Mouse (Mus musculus): ENCODE data around the gene Tepp.

Tepp gene

DNA sequence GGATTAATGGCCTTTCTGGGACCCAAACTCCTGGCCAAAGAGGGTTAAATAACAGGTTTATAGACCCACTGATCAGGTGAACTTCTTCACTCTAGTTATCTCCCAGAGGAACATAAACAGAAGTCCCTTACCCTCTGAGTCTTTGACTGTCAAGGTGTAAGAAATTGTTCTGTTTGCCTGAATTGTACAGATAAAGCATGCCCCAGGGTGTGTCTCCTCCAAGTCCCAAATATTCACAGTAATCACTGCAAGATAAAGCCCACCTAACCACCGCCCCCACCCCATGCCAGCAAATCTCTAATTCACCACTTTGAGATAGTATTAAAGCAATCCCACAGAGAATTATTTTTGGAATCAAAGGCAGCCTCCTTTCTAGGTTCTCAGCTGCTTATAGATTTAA is 20.0 kb downstream of the Tepp start:
- no peak for DNase-seq (ENCODE audit: inconsistent age in 2 of 2, low spot score in 1 of 2)

DNA sequence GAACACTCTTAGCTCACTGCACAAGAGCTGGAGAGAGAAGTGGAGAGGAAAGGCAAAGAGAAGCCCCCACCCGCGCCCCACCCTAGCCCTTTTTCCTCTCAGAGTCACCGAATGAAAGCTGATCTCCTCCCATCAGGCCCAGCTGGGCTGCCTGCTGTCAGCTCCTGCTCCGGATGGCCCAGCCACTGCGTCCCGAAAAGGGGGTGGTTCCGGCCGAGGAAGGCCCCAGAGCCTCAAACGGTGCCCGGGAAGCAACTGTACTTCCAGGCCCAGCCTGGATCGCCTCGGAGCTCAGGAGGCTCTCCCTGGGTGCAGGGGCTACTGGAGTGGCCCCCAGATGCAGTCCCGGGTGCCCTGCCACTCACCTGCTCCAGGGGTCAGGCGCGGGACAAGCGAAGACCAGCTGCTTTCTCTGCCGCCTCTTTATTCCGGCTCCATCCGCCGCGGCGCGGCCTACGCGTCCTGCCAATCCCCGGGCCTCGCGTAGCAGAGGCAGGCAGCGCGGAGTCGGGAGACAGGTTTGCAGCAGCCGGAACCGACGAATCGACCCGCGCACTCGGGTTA is 20.9 kb downstream of the Tepp start:
- DNase-seq (ENCODE audit: inconsistent age in 2 of 2, low spot score in 1 of 2), result no peak

DNA sequence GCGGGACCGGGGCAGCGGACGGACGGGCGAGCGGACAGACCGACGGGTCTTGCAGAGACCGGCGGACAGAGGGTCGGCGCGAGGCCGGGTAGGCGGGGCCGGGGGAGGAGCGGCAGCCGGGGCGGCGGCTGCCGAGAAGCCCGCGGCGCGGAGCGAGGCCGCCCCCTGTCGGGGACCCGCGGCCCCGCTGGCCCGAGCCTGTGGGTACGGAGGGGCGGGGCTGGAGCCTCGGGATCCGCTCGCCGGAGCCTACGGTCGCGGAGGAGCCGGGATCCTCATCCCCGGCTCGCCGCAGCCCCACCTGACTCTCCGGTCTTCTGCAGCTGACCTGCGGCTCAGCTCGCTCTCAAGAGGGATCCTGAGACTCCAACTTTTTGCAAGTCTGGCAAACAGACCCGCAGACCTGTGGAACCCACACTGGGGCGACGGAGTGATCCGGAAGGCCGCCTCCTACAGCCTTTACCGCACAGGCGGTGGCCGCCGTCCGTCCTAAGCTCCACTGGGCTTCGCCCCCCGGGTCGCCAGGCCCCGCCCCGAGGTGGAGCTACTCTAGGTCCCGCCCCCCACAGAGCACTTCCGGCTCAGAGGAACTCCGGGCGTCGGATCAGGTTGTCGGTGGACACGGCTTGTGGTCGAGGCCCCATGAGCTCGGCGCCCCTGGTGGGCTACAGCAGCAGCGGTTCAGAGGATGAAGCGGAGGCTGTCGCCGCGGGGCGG is 21.5 kb downstream of the Tepp start, which contains the start of the genes Zfp319 and Usb1:
Gene Zfp319 (minus strand): TSS at position 231 of the 717 bp plus-strand sequence.
Gene Usb1 (plus strand): TSS at position 565 of the 717 bp plus-strand sequence.
- DNase-seq (ENCODE audit: inconsistent age in 2 of 2, low spot score in 1 of 2), result peak; percentile 96 to 98

DNA sequence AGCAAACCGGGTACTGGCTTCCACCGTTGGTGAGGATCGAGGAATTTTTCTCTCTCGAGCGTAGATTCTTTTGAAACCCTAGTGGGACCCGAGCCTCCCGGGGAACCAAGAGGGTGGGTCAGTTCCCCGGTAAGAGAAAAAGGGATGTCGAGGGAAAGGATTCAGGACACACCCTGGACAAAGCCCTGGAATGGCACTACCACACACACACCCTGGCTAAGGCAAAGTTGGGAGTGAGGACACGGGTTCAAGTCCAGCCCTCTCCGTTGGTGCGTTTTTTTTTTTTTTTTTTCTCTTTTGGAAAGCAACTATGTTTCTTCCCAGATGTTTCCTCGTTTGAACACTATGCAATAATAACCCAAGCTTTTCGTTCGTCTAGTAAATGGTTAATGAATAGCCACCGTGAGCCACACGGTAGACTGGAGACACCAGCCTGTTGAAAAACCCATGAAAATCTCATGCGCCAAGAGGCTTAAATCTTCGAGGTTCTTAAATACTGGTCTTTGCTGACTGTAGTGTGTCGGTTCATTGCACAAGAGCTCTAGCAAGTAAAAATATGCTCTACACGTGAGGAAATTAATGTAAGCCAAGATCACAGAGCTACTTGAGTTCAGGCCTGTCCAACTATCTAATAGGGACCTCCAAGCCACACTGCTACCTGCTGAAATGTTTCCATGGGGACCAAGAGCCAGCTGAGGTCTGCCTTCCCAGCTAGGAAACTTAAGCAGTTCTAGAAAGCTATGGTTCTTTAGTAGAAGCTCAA is 22.3 kb downstream of the Tepp start:
- DNase-seq (ENCODE audit: inconsistent age in 2 of 2, low spot score in 1 of 2), result peak in 1 of 2 experiments; percentile 50

DNA sequence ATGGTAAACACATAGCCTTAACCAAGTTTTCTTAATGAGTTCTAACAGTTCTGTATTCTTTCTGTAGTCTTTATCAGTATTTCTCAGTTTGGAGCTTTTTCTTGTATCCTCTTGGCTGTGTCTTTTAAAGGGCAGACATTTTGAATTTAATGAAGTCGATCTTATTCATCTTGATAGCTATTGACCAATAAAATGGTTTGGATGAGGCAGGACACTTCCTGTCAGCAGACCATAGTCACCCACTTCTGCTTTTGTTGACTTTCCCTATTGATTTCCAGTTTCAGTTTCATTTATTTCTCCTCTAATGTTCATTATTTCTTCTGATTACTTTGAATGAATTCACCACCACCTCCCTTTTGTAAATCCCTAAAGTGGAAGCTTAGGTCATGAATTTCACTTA is 25.3 kb downstream of the Tepp start:
- no peak for DNase-seq (ENCODE audit: inconsistent age in 2 of 2, low spot score in 1 of 2)

DNA sequence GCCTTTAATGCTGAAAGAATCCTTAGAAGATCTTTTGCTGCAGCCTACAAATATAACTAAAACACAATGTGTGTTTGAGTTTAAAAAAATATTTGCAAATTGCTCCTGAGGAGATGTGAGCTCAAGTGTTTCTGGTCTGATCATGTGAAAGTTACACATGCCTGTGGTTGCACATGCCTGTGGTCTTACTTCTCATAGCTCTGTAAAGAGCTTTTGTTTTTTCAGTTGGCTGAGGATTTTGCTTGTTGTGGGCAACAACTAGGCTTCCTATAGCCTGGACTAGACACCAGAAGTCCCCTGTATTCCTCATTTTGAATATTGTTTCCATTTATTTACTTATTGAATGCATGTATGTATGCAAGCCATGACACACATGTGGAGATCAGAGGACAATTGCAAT is 26.0 kb downstream of the Tepp start:
- DNase-seq (ENCODE audit: inconsistent age in 2 of 2, low spot score in 1 of 2), result no peak

DNA sequence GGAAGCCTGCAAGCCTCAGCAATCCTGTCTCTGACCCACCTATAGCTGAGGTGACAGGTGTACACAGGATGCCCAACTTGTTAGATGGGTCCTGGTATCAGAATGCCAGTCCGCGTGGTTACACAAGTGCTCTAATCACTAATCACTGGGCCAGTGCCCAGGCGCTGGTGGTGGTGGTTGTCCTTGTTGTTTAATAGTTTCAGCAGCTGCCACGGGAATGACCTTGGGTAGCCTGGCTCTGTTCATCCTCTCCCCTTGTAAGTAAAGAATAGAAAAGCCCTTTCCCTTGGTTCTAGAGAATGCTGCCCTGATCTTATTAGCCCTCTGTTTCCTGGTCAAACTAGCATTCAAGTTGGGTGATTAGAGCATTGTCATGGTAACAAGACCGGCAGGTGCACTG is 31.4 kb downstream of the Tepp start:
- peak; percentile 63 to 83 for DNase-seq (ENCODE audit: inconsistent age in 2 of 2, low spot score in 1 of 2)

DNA sequence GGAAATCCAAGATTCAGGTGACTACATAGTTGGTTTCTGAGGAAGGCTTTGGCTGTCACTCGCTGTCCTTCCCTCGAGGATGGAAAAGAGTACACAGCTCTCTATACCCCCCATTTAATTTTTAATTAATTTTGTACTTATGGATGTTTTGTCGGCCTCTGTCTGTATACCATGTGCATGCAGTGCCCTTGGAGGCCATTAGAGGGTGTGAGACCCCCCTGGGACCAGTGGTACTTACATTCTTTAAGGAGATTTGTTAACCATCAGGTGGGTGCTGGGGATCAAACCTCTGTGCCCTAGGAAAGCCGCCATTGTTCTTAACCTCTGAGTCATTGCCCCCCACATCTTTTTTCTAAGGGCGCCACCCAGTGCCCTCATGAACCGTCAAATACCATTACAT is 34.3 kb downstream of the Tepp start:
- no peak for DNase-seq (ENCODE audit: inconsistent age in 2 of 2, low spot score in 1 of 2)

DNA sequence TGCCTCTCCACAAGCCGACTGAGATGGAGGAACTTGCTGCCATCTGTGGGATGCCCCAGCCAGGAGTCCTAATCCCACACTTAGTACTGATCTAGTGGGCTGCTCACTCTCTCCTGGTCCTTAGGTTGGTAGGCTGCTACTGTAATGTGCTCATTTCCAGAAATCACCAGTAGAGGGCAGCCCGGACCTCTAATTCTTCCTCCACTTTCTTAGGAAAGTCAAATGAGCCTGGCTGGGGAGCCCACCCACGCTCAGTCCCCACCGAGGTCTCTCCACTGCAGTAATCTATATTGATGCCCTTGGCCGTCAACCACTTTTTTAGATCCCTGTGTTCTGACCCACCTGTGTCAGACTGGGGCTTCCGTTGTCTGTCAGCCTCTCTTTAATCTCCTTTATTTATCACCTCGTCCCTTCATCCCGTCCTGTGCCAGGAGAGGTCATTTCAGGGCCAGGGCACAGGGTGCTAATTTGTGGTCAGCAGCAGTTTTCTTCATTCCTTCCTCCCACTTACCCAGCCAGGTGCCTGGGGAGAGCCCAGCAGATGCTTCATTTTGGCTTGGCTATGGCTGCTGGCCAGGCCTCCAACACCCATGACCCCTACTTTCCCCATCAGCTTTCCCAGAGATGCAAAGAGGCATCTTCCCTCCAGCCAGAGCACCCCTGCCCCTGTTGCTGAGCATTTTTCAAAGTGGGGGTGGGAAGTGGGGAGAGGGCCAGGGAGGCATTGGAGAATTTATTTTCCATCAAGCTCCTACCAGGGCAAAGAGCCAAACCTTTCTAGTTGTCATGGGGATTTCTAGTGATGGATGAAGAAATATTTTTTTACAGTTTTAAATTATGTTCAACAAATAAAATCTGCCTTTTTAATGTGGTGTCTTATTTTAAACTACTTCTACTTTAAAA is 36.5 kb downstream of the Tepp start:
- peak; percentile 62 to 90 for DNase-seq (ENCODE audit: inconsistent age in 2 of 2, low spot score in 1 of 2)

DNA sequence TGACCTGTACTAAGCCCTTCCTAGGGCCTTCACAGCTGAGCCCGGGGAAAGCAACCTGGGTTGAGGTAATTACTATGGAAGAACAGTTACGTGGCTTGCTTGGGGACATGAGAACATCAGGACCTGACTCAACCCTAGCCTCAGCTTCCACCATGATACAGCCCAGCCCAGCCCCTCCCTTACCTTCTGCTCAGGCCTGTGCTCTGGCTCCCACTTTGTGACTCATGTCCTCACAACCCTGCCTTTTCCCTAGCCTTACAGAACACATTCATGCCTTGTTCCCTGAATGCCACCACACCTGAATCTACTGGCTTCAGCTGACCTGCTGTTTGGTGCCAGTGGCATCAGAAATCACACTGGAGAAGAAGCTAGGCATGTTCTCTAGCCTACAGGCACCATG is 38.0 kb downstream of the Tepp start:
- DNase-seq (ENCODE audit: inconsistent age in 2 of 2, low spot score in 1 of 2), result peak in 1 of 2 experiments; percentile 56

DNA sequence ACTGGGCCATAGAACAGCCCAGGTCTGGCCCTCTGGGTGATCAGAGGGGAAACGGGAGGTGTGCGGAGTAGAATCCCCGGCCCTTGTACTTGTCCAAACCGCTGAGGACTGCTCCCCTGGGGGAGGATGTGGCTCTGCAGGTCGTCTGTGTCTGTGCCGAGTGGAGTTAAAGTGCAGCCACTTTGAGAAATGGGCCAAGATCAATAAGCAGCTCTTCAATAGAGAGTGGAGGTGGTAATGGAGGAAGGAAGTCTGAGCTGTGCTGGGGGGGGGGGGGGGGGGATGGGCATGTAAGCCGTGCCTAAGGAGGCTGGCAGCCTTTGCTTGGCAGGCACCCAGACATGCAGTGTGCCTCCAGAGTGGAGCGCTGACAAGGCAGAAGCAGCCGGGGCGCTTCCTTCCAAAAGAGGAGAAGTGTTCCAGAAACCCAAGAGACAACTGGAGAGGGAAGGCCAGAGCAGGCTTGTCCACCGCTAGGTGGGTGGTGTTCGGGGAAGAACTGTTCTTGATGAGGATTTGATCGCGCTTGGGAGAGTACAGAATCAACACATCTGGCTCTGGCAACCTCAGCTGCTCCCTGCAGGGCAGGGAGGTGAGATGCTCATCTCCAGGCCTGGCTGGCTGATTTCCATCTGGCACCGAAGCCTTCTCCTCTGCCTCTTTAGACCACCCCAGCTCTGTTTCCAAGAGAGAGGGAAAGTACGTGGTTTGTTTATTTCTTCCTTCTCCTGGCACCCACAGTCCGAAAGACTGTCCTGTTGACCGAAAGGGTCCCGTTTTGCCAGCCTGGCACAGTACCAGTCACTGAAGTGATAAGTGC is 38.7 kb downstream of the Tepp start:
- peak in 1 of 2 experiments; percentile 76 for DNase-seq (ENCODE audit: inconsistent age in 2 of 2, low spot score in 1 of 2)

DNA sequence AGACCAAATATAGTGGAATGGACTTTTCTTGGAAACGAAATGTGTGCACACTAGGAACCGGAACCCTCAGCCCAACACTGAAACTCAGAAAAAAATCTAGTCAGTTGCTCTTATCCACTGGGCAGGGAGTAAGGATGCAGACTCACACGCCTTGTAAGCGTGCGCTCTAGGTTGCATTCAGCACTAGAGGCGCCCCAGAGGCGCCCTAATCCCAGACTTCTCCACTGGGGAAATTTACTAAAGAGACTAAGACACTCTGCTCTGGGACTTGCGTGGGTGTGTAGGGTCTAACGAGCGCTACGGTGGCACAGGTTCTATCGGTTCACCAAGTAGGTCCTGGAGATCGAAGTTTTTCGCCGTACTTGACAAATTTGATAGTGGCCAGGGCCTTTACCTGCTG is 41.1 kb downstream of the Tepp start:
- DNase-seq (ENCODE audit: inconsistent age in 2 of 2, low spot score in 1 of 2), result no peak

DNA sequence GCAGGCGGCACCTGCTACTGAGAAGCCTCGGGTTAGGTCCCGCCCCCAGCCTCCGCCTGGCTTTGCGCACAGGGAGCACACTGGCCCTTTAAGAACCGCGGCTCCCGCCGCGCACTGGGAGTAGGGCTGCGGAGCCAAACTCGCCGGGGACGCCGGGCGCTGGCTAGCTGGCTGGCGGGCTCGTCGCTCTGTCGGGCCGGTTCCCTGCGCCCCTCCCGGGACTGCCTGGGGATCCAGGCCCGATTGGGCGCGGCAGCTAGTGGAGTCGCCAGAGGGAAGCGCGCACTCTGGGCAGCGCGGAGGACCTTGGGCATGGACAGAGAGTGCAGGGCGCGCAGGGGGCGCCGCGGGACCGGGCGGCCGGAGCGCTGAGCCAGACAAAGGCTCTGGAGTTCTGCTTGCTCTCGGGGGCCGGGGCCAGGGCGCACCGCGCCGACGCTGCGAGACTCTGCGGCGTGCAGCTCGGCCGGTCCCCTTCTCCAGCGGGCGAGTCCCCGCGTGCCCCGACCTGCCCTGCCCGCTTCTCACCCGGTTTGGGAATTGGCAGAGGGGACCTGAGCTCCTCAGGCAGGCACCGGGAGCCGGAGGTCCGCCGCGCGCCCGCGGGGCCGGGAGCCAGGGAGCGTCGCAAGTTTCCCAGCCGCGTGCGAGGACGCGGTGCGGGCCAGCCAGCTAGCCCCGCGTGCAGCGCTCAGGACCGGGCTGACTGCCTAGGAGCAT is 41.9 kb downstream of the Tepp start, which contains the start of gene Mmp15:
Gene Mmp15 (plus strand): TSS at position 118 of the 720 bp plus-strand sequence.
- peak; percentile 72 to 89 for DNase-seq (ENCODE audit: inconsistent age in 2 of 2, low spot score in 1 of 2)

DNA sequence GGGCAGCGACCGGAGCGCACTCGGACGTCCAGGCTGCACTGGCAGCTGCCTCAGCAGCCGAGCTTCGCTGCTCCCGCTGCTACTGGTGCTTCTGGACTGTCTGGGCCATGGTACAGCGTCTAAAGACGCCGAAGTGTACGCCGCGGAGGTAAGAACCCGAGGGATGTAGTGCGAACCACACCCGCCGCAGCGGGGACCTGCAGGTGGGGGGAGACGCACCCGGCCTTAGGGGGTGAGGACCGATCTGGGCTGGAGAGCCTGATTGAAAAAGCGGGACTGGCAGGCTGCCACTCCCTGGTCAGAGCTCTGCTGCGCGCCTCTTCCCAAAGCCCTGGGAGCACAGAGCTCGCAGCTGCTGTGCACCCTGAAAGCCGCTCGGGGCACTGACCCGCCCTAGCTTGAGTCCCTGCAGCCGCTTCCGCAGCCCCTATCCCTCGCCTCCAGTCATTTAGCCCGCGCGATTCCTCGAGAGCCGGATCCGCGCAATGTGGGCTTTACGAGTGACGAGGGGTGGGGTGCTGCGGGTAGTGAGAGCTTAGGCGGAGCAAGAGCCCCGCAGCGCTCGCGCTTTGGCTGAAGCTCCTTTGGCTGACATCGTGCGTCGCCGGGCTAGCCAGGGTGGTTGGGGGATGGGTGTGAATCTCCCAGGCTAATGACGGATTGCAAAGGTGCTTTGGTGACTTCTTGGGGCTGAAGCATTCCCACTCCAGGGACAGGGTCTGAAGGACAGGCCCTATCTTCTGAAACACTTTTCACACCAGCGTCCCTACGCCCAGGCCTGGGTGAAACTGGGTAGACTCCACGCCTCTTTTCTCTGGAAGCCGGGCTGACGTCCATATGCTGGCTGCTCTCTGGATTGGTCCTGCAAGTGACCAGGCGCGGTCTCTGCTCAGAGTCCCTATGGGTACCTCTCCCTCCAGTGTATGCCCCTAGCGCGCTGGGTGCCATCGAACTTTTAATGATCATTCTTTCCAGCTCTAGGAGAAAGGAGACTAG is 42.8 kb downstream of the Tepp start:
- peak; percentile 45 to 80 for DNase-seq (ENCODE audit: inconsistent age in 2 of 2, low spot score in 1 of 2)

DNA sequence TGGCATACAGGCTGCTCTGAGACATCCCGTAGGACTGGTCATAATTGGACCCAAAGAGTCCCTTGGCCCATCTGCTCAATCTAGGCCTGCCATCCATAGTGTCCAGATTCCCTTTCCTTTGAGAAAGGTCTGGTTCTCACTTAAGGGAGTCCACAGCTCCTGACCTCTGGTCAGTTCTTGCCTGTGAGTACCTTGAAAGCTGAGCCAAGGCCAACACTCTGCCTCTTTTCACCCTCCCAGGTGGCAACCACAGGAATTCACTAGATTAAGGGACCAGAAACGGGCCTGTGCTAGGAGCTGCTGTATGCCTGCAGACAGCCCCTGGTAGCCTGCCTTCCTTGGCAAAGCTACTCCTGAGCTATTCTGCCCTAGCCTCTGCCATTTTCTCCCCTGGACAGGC is 44.2 kb downstream of the Tepp start:
- DNase-seq (ENCODE audit: inconsistent age in 2 of 2, low spot score in 1 of 2), result no peak

DNA sequence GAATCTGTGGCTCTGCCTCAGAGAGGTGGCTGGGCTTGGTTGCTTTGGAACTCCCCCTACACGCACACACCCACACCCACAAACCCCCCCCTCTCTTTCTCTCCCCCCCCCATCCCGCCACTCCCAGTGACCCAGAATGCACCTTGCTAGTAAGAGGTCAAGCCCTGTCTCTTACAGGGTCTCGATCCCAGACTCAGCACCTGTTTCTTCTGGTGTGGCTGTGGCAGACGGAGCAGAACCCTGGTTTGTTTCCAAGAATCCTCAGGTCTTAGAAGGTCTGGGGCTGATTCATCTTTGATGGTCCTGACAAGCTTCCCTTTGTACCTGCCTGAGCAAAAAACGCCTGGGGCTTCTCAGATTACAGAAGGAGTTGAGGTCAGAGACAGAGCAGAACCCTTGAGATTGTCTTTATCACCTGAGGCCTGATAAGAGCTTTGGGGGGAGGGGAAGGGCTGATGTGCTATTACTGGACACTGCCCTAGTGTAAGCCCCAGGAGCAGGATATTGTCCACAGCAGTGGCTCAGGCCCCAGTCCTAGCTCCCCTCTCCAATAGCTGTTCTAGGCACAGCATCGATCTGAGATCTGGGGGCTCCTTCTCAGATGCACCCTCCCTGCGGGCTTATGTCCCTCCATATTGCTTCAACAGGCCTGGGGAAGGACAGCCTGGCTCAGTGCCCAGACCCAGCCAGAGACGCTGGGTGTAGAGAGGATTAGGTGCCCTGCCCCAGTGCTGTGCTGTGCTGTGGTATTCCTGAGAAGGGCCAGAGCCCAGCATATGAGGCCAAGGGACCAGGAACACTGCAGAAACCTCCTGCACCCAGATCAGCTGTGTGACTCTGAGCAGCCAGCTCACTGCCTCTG is 48.4 kb downstream of the Tepp start:
- DNase-seq (ENCODE audit: inconsistent age in 2 of 2, low spot score in 1 of 2), result peak in 1 of 2 experiments; percentile 57
